Mouse (Mus musculus): ENCODE data around the gene Ptprh.
"Not testable (repeated sequence)": the region's sequence is repeated elsewhere in the genome, so short reads cannot be mapped to it uniquely, and the experiment has no call there.

Gene Ptprh

DNA sequence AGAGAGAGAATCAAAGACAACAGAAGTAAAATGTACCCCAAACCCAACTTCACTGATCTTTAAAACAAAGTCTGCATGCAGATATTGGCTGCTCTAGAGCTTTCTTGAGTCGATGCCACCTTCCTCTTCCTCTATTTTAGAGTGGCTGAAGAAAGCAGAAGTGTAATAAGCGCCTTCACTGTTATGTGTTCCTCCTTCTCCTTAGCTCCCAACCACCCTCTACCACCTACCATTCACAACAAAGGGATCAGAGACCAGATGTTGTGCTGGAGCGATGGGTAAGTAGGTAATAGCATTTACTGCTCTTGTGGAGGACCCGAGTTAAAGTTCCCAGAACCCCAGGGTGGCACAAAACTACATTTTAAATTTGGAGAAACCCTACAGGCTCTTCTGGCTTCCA is 6.8 kb downstream of the Ptprh start:
- not testable (repeated sequence) for DNase-seq

DNA sequence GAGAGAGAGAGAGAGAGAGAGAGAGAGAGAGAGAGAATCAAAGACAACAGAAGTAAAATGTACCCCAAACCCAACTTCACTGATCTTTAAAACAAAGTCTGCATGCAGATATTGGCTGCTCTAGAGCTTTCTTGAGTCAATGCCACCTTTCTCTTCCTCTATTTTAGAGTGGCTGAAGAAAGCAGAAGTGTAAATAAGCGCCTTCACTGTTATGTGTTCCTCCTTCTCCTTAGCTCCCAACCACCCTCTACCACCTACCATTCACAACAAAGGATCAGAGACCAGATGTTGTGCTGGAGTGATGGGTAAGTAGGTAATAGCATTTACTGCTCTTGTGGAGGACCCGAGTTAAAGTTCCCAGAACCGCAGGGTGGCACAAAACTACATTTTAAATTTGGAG is 22.4 kb downstream of the Ptprh start:
- DNase-seq, result not testable (repeated sequence)

DNA sequence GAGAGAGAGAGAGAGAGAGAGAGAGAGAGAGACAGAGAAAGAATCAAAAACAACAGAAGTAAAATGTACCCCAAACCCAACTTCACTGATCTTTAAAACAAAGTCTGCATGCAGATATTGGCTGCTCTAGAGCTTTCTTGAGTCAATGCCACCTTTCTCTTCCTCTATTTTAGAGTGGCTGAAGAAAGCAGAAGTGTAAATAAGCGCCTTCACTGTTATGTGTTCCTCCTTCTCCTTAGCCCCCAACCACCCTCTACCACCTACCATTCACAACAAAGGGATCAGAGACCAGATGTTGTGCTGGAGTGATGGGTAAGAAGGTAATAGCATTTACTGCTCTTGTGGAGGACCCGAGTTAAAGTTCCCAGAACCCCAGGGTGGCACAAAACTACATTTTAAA is 31.5 kb downstream of the Ptprh start:
- DNase-seq, result not testable (repeated sequence)

DNA sequence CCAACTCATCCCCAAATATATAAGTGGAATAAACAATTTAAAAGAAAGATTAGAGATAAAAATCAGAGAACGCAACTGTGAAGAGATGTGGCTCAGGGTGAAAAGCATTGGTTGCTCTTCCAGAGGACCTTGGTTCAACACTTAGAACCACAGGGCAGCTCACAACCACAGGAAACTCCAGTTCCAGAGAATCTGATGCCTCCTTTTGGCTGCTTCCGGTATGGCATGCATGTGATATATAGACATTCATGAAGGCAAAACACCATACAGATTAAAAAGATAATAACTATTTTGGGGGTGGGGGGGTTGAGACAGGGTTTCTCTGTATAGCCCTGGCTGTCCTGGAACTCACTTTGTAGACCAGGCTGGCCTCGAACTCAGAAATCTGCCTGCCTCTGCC is 41.2 kb downstream of the Ptprh start:
- DNase-seq, result no peak

DNA sequence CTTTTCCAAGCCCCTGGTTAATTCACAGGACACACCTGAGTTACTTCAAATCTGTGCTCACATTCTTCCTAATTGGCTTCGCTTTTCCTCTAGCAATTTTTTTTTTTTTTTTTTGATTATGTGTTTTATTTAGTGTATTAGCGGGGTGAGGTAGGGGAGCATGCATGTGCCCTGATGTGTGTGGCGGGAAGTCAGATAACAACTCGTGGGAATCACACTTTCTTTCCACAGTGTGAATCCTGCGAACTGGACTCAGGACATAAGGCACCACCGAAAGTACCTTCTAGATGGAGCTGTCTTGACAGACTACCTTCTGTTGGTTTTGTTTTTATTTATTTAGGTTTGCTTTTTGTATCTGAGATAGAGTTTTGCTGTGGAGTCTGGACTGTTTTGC is 46.7 kb downstream of the Ptprh start:
- DNase-seq, result no peak

DNA sequence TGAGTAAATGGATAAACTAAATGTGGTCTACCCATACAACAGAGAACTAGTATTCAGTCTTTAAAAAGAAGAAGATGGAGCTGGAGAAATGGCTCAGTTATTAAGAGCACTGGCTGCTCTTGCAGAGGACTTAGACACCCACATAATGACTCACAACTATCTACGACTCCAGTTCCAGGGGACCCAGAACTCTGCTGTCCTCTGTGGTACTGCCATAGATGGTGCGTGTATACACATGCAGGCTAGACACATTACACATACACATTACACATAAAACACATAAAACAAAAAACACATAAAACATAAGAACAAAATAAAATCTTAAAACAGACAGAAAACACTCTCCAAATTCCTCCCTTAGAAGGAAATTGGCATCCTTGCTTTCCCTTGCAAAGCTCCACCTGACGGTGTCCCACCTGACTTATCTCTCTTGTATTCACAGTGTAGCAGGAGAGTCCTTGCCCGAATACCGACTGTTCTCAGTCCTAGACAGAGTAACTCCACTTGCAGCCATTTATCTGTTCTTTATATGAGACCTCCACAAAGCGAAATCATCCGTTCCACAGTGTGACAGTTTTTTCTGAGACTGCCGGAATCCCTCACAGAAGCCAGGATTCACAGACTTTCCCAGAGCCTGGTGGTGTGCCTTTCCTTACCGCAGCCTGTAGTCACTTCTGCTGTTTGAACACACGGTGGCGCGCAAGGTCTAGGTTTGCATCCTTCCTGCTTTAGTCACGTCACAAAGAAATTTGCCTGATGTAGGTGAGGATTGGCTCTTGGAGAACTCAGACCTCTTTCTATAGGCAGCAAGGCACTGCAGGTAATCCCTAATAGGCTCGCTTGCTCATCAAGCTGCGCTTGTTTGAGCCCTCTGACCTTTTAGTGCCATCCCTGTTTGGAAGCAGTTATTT is 47.3 kb downstream of the Ptprh start:
- DNase-seq, result peak; percentile 85

DNA sequence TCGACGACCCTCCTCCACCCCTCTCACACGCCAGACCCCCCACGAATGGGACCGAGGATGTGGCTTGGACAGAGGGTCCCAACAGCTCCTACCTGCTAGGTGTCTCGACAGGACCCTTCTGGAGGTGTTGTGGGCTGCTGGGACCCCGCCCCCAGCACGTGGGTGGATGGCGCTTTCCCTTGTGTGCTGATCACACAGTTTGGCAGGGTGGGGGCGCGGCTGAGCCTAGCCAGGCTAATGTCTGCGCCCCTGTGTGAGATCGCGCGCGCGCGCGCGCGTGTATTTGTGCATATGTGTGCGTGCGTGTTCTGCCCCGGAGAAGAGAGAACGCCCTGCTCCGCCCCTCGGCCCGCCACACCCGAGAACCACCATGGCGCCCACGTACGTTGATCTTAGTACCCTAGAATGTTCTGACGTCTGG is 56.6 kb downstream of the Ptprh start, which contains the start of gene Syt5:
Syt5 (minus strand) TSS at position 321 of the 421 bp plus-strand sequence.
- DNase-seq, result peak; percentile 82

DNA sequence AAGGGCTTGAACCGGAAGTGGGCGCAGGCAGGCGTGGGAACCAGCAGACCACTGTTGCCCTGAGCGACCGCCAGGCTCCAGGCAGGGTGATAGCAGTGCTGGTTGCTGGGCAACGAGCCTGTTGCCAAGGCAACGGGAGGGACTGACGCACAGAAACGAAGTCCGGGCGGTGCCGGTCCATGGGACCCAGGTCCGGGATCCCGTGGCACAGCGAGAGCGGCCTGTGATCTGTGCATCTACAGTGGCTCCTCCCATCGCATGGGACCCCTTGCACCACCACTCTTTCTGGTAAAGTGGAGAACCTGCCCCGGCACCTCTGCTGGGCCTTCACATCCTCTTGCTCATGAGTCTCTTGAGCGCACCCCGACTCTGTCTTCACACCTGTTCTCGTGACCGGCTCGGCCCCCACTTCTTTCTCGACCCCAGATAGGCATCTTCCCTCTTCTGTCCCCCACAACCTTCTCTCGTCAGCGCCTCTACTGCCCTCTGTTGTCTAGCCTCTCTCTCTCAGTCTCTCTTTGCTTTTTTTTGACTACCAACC is 57.2 kb downstream of the Ptprh start:
- peak; percentile 97 for DNase-seq

DNA sequence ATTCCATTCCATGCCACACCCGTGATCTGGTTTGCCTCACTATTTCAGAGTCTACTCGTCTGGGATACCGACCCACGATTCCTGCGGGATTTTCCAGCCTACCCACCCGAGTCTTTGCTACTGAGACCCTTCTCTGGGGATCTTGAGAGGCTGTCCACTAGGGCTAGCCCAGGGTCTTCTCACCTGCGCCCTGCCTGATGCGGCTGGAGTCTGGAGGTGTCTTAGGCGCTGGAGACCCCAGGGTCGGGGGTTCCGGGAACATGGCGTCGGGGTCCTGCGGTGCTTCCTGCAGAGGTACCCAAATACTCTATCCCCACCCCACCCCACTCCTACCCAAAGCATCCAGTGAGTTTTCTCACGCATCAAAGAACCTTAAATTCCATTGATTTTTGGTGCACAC is 57.8 kb downstream of the Ptprh start:
- DNase-seq, result no peak

DNA sequence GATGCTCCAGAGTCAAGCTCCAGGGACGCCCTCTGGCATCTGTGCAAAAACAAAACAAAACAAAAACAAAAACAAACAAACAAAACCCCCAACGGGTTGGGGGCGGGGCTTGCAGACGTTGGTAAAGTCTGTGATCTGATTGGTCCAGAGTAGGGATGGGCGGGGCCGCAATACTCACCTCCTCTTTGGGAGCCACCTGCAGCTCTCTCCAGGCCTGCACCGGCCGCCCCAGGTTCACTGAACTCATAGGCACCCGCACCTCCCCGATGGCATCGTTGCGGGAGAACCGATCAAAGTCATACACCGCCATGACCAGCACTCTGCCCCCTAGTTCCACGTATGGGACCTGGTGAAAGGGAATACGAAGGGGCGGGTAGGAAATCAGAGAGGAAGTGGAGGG is 61.8 kb downstream of the Ptprh start:
- DNase-seq, result no peak

DNA sequence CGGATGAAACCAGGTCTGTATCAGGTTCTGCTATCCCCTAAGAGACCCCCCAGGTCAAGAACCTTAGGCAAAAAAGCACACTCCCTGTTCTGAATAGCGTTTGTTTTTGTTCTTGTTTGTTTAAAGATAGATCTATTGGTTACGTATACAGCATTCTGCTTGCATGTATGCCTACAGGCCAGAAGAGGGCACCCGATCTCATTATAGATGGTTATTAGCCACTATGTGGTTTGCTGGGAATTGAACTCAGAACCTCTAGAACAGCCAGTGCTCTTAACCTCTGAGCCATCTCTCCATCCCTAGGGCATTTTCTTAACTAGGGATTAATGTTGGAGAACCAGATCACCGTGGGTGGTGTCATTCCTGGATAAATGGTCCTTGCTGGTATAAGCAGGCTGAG is 62.5 kb downstream of the Ptprh start:
- no peak for DNase-seq

DNA sequence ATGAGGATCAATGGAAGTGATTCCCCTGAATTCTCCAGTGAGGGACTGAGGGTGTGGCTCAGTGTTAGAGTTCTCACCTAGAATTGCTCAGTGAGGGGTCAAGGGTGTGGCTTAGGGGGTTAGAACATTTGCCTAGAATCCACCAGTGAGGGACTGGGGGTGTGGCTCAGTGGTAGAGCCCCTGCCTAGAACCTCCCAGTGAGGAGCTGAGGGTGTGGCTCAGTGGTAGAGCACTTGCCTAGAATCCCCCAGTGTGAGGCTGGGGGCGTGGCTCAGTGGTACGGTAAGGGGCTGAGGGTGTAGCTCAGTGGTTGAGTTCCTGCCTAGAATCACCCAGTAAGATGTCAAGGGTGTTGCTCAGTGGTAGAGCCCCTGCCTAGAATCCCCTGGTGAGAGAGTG is 64.8 kb downstream of the Ptprh start:
- DNase-seq, result no peak

DNA sequence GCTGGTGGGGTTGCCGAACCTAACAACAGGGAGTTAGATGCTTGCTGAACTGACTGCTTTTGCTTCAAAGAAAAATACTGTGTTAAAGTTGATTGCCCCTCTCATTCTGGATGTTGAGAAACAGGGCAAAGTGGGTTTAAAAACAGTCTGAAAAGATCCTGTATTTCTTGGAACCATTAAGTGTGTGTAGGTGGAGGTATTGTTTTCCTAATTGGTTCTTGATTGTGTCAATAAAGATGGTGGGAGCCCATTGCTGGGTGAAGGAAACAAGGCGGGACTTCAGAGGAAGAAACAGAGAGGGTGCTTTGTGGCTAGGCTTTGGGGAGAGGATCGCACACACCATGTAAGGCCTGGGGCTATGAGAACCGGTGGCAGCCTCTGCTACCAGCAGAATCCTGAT is 66.7 kb downstream of the Ptprh start:
- DNase-seq, result no peak

DNA sequence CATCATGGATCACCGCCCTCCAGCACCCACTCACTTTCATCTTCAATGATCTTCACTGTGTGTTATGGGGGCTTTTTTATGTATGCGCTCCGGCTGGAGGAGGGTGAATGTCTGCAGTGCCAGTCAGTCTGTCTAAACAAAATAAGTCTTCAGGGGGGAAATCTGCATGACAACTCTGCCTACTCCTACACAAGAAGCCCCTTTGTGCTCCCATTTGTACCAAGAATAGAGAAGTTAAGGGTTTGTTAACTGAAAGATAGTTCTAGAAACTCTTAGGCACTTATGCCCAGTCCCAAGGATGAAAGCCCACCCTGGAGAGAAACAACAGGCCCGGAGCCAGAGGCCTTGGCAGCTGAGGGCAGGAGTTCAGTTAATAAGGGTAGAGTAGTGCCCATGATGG is 67.5 kb downstream of the Ptprh start:
- DNase-seq, result no peak

DNA sequence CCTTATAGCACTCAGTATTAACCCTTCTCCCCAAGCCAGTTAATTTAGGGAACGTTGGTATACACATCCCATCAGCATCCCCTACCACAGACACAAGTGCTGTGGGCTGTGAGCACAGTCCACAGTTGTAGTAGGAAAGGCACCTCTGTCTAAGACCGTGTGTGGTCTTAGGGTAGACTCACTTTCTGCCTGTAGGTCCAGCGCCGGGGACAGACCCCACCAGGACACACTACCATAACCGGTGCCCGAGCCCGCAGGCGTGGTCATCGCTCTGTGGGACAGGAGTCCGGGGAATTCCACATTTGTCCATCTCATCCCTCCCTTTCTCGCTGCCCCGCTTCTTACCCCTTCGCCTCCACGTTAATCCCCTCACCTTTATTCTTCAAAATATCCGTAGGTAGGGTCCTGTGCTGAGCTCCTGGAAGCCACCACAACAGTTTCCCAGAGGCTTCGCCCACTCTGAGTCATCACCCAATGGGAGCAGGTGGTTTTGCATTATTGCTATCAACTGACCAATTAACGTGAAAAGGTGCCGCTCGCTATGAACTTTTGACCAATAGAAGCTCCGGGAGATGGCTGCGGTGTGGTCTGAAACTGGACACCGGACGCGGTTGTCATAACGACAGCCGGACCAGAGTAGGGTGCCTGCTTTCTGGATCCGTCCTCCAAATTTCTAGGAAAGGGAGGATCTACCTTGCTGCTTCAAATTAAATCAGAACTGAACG is 71.7 kb downstream of the Ptprh start, which contains the start of gene Dnaaf3:
Dnaaf3 (minus strand) TSS at position 449 of the 725 bp plus-strand sequence.
- DNase-seq, result no peak

DNA sequence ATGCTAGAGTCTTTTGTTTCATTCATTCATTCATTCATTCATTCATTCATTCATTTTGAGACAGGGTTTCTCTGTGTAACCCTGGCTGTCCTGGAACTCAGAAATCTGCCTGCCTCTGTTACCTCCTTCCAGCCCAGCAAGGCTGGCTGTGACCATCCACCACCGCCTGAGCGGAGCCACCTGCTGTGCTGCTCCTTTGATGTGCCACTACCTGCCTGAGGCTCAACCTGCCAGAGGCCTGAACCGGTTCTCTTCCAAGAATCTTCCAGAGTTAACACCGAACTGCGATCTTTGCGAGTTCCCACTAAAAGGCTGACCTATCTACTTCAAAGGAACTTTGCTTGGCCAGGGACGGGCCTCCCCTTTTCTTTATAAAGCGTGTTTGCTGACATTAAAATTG is 73.7 kb downstream of the Ptprh start:
- not testable (repeated sequence) for DNase-seq

DNA sequence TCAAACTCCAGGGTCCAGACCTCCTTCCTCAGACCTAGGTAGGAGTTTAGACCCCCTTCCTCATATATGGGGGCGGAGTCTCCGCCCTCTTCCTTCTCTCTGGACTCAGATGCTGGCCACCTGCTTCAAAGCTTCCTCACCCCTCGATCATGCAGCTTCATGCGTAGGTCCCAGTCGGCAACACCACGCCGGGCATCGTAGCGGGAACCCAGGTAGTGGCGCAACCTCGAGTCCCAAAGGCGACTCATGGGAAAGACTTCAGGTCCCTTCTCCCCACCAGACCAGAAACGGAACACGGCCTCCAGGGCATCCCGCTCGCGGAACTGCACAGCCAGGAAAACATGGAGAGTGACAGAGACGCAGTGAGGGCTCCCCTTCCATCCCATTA is 76.5 kb downstream of the Ptprh start:
- DNase-seq, result no peak

DNA sequence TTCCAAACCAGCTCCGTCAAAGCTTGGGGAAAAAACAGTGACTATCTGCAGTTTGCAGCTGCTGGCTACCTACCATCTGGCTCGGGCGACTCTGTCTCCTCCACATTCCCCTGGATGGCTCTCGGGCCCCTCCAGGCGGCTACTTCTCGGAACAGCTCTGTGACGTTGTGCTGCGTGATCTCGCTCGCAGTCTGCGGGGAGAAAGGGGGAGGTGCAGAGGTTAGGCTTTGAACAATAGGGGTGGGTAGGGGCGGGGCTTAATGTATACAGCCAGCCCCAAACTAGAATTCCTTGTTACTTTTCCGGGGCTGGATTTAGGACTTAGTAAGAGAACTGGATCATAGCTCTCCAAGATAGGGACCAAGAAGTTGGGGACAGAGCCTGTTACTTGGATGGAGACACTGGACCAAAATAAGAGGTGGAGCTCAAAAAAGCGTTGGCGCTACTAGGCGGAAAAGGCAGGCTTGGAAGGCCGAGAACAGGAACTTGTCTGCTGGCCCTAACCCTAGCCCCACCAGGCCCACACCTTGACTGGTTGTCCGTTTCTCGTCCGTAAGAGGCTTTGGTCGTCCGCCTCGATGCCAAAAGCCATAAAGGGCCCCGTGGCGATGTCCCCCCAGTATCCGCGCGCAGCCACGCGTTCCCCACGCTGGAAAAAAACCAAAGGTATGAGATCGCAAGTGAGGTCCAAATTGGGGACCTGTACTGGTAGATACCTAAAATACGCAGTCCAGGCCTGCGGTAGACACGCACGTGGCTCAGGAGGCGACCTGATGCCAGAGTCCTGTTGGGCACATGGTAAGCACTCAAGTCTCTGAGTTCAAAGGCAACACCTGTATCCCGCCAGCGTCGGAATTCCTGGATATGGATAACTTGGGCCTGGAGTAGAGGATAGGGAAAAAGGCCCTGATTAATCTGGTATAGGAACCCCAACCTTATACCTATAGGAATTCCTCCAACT is 77.2 kb downstream of the Ptprh start:
- peak; percentile 80 for DNase-seq

DNA sequence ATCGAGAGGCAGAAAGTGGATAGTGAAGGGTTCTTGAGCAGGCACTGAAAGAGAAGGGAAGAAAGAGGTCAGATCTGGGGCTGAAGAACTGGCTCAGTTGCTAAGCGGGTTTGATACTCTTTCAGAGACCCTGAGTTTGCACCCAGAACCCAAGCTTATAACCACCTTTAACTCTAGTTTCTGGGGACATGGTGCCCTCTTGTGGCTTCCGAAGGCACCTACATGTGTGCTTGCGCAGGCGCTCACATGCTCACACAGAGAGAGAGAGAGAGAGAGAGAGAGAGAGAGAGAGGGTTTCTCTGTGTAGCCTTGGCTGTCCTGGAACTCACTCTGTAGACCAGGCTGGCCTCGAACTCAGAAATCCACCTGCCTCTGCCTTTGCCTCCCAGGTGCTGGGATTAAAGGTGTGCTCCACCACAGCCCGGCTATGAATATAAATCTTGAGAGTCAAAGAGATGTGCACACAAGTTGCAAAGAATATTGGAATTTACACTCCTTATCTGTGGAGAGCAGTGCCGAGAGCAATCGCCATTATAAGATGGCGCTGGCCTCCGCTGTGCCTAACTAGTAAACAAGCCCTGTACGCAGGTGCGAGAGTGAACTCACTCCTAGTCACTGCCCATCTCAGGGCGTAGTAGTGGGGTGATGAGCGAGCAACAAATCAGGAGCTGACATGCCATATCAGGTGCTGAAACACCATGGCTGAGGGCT is 79.5 kb downstream of the Ptprh start, which contains the start of gene Tnni3:
Tnni3 (minus strand) TSS at position 18 of the 711 bp plus-strand sequence.
- peak; percentile 41 for DNase-seq

DNA sequence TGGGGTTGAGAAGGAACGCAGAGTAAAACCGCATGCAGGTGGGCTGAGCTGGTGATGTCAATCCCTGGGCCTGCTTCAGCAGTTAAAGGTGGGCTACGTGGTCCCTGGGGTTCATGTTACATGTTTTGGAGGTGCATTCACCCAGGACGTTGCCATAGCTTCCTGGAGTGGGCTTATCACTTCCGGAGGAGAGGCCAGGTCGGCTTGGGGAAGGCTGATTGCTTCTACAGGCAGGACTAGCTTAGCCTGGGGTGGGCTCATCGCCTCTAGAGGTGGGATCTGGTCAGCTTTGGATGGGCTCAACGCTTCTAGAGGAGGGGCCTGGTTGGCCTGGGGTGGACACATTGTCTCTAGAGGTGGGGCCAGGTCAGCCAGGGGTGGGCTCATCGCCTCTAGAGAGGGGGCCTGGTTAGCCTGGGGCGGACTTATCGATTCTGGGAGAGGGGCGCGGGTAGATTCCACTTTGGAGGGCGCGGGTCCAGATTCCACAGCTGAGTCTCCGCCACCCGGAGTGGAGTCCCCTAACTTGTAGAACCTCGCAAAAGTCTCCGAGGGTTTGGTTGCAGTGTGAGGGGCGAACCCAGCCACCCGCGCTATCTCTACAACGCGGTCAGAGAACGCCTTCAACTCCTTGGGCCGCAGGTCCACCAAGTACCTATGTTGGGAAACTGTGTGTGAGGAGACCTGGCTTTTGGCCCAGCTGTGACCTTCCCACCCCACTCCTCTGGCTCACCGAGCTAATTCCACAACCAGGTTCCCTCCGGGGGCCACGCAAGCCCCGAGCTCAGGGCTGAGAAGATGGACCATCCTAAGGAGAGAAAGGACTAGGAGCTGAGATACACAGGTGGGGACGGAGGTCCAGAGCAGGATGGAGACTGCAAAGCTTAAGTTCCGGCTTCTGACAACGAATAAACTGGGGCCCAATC is 80.4 kb downstream of the Ptprh start:
- DNase-seq, result no peak

DNA sequence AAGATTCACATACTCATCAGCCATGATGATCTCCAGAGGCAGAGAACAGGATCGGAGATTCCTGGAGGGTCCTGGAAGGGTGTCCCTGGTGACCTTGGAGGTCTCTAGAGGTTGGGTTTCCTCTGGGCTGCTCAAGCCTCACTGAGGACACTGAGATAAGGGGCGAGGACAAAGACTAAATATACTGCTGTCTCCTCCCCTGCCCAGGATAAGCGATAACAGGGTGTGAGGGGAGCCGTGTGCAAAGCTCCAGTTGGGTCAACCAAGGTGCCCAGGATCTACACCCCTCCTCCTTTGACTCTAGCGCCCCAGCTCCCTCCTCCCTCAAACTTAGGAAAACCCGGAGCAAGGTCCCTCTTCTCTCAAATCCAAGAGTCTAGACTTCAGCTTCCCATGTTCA is 81.5 kb downstream of the Ptprh start:
- DNase-seq, result no peak

All from right cerebral cortex, adult 18-20 months (tissue).